Mouse (Mus musculus) heart, embryonic 11.5 days (tissue): ENCODE measurements around the gene Olfr624. TPM values are rescaled to one million over a fixed set of nuclear protein-coding genes. Genes with fewer than 3 reads are reported as not detected.
"Not testable (repeated sequence)": the region's sequence is repeated elsewhere in the genome, so short reads cannot be mapped to it uniquely, and the experiment has no call there.

ENCODE experiments used
- ATAC-seq: fragments of 200-750 bp; cut with Nextera tagmentation; replicated peaks from 2 replicates; pipeline ENCODE4 v1.8.0; 2017; ENCODE audit warnings: moderate library complexity; ENCODE audit not compliant: insufficient number of reproducible peaks, low FRiP score, low TSS enrichment
- H3K27ac ChIP-seq: fragments of 300-500 bp; sonication (generic); 2 replicates; pipeline ENCODE4 v1.5.1; 2014; ENCODE audit warnings: mild to moderate bottlenecking, low read depth, low read length
- H3K27me3 ChIP-seq: fragments of 300-500 bp; sonication (generic); 2 replicates; pipeline ENCODE4 v1.6.1; 2014; ENCODE audit warnings: mild to moderate bottlenecking, low read length, mixed read lengths; ENCODE audit not compliant: control insufficient read depth, insufficient read depth
- H3K36me3 ChIP-seq: fragments of 300-500 bp; sonication (generic); 2 replicates; pipeline ENCODE4 v1.6.1; 2014; ENCODE audit warnings: mild to moderate bottlenecking, low read length, moderate library complexity, mixed read lengths; ENCODE audit not compliant: control insufficient read depth, insufficient read depth
- H3K4me1 ChIP-seq: fragments of 300-500 bp; sonication (generic); 2 replicates; pipeline ENCODE4 v1.6.1; 2014; ENCODE audit warnings: low read length; ENCODE audit not compliant: control insufficient read depth, insufficient read depth
- H3K4me2 ChIP-seq: fragments of 300-500 bp; sonication (generic); 2 replicates; pipeline ENCODE4 v1.6.1; 2014; ENCODE audit warnings: mild to moderate bottlenecking, moderate library complexity
- H3K4me3 ChIP-seq: fragments of 300-500 bp; sonication (generic); 2 replicates; pipeline ENCODE4 v1.5.1; 2014; ENCODE audit warnings: low read depth, low read length
- H3K9ac ChIP-seq: fragments of 300-500 bp; sonication (generic); 2 replicates; pipeline ENCODE4 v1.6.1; 2014; ENCODE audit warnings: mild to moderate bottlenecking, low read depth, low read length, moderate library complexity
- H3K9me3 ChIP-seq: fragments of 300-500 bp; sonication (generic); replicated peaks from 2 replicates; pipeline ENCODE4 v1.6.1; 2016; ENCODE audit warnings: low read length; ENCODE audit not compliant: control insufficient read depth
- WGBS: fragments of 180-500 bp; shearing (Covaris S2); extraction: QIAGEN DNeasy Blood & Tissue Kit; methylation state at CpG from one replicate; pipeline ENCODE4 v1.1.7; 2014; ENCODE audit not compliant: insufficient replicate concordance; 5-methylcytosine and 5-hydroxymethylcytosine counted together
- polyA plus RNA-seq: library from polyadenylated mRNA; unstranded; fragments of >200 nt; fragmentation: Nextera tagmentation; extraction: Ambion mirVana; gene quantifications from 2 replicates; pipeline ENCODE4 v1.2.1, GENCODE M21; 2014

Olfr624 gene
- 0.03 TPM in 1 of 2 replicates, not detected in the other for polyA plus RNA-seq

DNA sequence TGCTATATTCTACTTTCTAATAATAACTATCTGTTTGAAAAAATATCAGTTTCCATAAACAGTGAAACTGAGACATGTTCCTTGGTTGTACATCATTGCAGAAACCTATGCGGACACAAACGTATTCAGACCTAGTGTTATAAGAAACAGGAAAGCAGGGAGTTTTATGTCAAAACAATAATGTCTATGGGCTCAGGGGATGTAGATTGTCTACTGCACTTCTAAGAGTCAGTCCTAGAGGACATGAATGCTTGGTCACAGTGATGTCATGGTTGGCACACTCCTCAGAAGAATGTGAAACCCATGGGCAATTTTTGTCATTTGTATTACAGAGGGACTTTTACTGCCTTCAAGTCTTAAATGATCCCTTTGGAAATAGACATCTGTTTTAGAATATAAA, at the start of gene Olfr624:
Gene Olfr624, minus strand, starts transcription at position 101 of the 400 bp plus-strand sequence.
- no peak for ATAC-seq
- Histone ChIP-seq H3K27ac (no peak within 1 kb of the TSS), H3K9me3 (no peaks in the 10 kb centered on the region), H3K4me3 (no peak within 1 kb of the TSS), H3K9ac (no peak within 1 kb of the TSS), H3K4me2 (no peak within 1 kb of the TSS), H3K27me3 (no peaks in the 10 kb centered on the region), H3K36me3 (no peaks in the 10 kb centered on the region), H3K4me1 (no peaks in the 10 kb centered on the region)
- WGBS = 79% methylated on average over 2 of the region's 2 CpGs

DNA sequence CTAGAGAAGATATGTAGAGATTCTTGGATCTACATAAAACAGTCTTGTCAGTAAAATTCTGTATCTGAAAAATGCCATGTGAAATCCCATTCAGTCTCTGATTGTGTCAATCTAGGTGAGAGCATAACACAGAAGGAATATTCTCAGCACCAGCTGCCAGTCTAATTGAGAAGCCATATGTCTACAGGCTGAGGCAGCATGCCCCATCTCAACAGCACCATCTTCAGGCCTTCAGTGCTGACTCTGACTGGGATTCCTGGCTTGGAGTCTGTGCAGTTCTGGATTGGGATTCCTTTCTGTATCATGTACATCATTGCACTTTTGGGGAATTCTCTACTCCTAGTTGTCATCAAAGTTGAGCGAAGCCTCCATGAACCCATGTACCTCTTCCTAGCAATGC, 45.4 kb upstream of the Olfr624 start:
- not testable (repeated sequence) for H3K4me2 ChIP-seq, H3K36me3 ChIP-seq, H3K9me3 ChIP-seq, ATAC-seq, H3K4me3 ChIP-seq, H3K4me1 ChIP-seq, H3K9ac ChIP-seq, H3K27me3 ChIP-seq, H3K27ac ChIP-seq
- WGBS = 94% methylated on average over 1 of the region's 1 CpGs

DNA sequence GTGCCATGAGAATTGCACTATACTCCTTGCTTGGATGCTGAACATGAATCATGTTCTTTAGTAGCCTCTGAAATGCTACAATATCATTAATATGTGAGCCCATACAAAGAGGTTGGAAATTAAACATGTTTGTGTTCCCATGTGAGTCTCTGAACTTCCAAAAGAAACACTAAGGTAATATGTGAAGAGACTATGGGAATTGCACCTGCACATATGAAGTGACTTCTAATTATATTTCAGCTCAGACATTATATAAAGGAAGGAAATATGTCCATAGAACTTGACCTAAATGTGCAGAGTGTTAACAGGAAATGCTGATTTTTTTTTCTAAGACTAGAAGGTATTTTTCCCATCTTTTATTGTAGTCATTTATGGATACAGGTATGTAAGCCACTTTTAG, 43.4 kb upstream of the Olfr624 start, which contains the start of gene Olfr243:
Gene Olfr243, plus strand, starts transcription at position 301 of the 400 bp plus-strand sequence.
- Histone ChIP-seq H3K27ac (no peak within 1 kb of the TSS), H3K9ac (no peak within 1 kb of the TSS), H3K9me3 (no peaks in the 10 kb centered on the region), H3K4me1 (no peaks in the 10 kb centered on the region), H3K36me3 (no peaks in the 10 kb centered on the region), H3K4me3 (no peak within 1 kb of the TSS), H3K4me2 (no peak within 1 kb of the TSS), H3K27me3 (no peaks in the 10 kb centered on the region)
- no peak for ATAC-seq

DNA sequence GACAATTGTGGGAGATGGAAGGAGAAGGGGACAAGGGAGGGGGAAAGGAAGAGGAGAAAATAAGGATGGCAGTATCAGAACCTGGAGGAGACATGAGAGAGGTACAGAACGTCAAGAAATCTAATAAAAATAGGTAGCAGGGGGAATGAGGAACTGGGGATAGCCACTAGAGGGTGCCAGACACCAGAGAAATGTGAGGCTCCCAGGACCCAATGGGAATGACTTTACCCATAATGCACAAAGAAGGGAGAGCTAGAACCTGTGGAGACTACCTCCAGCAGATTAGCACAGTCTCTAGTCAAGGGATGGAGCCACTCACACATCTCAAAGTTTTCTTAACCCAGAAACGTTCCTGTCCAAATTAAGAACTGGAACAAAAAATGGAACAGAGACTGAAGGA, 41.0 kb upstream of the Olfr624 start:
- Histone ChIP-seq H3K9me3 (no peaks in the 10 kb centered on the region), H3K4me2 (no peak overlapping the region), H3K27me3 (no peaks in the 10 kb centered on the region), H3K36me3 (no peaks in the 10 kb centered on the region), H3K4me3 (no peak overlapping the region), H3K27ac (no peak overlapping the region), H3K4me1 (no peaks in the 10 kb centered on the region), H3K9ac (no peak overlapping the region)
- no peak for ATAC-seq
- 28% methylated on average over 2 of the region's 2 CpGs for WGBS

DNA sequence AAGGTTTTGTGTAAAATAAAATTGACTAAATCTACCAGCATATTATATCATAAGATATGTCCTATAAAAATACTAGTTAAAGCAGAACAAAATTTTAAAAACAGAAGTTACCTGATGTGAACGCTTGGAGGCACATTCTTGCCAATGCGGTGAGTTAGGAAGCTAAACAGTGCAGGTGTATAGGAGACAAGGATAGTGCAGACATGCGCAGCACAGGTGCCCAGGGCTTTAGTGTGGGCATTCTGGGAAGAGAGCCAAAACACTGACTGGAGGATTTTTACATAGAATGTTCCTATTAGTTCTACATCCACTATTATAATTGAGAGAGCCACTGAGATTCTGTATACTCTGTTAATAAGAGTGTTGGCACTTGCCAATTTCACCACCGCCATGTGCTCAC, 28.5 kb upstream of the Olfr624 start:
- no peak for ATAC-seq
- Histone ChIP-seq H3K4me1 (no peaks in the 10 kb centered on the region), H3K4me2 (no peak overlapping the region), H3K9me3 (no peaks in the 10 kb centered on the region), H3K27ac (no peak overlapping the region), H3K4me3 (no peak overlapping the region), H3K36me3 (no peaks in the 10 kb centered on the region), H3K27me3 (no peaks in the 10 kb centered on the region), H3K9ac (no peak overlapping the region)
- 83% methylated on average over 4 of the region's 4 CpGs for WGBS

DNA sequence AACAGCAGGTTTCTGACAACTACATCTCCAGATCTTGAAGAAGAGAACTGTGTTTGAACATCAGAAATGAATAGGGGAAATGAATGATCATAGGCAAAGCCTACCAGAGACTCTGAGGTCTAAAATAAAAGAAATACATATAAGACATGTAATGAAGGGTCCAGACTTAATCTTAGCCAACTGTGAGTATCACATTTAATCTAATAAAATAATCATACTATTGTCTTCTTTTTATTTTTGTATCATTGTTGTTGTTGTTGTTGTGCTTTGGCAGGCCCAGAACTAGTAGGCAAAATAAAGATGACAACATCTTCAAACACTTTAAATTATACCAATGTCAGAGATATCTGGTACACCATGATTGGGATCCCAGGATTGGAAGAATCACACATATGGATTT, 11.4 kb upstream of the Olfr624 start, which contains the start of gene Olfr625-ps1:
Gene Olfr625-ps1, plus strand, starts transcription at position 301 of the 400 bp plus-strand sequence.
- no peak within 1 kb of the TSS for H3K4me2 ChIP-seq
- no peaks in the 10 kb centered on the region for H3K9me3 ChIP-seq
- ATAC-seq = no peak
- no peak within 1 kb of the TSS for H3K9ac ChIP-seq
- no peaks in the 10 kb centered on the region for H3K36me3 ChIP-seq
- H3K4me3 ChIP-seq = no peak within 1 kb of the TSS
- H3K27me3 ChIP-seq = no peaks in the 10 kb centered on the region
- no peak within 1 kb of the TSS for H3K27ac ChIP-seq
- H3K4me1 ChIP-seq = no peaks in the 10 kb centered on the region

DNA sequence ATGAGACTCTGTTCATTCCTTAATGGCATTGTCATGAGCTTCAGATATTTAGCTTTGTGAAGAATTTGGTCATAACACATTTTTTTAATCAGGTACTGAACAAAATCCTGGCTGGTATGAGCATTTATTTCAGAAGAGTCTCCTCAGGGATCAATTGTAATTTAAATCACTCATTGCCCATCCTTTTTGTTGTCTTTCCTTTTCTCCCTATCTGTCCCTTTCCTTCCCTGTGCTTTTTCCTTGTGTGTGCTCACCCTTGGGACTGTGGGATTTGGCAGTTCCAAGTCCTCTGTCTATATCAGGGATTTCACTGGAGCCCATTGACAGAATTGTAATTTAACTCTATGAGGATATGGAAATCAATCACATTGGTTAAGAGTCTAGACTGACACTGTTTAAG, 7.4 kb downstream of the Olfr624 start, which contains the start of gene Olfr623:
Gene Olfr623, minus strand, starts transcription at position 101 of the 400 bp plus-strand sequence.
- ATAC-seq = no peak
- H3K36me3 ChIP-seq = no peaks in the 10 kb centered on the region
- H3K4me2 ChIP-seq = no peak within 1 kb of the TSS
- no peaks in the 10 kb centered on the region for H3K27me3 ChIP-seq
- H3K9ac ChIP-seq = no peak within 1 kb of the TSS
- H3K4me3 ChIP-seq = no peak within 1 kb of the TSS
- no peaks in the 10 kb centered on the region for H3K9me3 ChIP-seq
- H3K4me1 ChIP-seq = no peaks in the 10 kb centered on the region
- H3K27ac ChIP-seq = no peak within 1 kb of the TSS

DNA sequence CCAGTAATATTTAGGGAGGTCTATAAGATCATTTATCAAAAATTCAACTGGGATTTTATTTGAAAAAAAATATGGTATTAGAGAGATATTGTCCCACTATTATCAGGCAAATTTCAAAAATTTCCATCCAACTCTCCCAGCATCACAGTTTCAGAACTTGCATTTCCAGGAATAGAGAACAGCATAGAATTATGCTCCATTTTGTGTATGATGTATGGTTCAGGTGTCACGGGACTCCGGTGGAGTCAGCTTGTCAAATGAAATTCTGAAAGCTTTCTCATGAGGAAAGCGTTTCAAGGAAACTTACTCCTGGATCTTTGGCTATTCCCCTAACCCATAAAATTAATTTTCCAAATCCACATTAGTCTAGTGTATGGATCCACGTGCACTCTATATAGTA, 26.9 kb downstream of the Olfr624 start:
- Histone ChIP-seq H3K4me3 (no peak overlapping the region), H3K4me2 (no peak overlapping the region), H3K27me3 (no peaks in the 10 kb centered on the region), H3K4me1 (no peaks in the 10 kb centered on the region), H3K36me3 (no peaks in the 10 kb centered on the region), H3K9me3 (no peaks in the 10 kb centered on the region), H3K9ac (no peak overlapping the region), H3K27ac (no peak overlapping the region)
- WGBS = 79% methylated on average over 4 of the region's 4 CpGs
- no peak for ATAC-seq

DNA sequence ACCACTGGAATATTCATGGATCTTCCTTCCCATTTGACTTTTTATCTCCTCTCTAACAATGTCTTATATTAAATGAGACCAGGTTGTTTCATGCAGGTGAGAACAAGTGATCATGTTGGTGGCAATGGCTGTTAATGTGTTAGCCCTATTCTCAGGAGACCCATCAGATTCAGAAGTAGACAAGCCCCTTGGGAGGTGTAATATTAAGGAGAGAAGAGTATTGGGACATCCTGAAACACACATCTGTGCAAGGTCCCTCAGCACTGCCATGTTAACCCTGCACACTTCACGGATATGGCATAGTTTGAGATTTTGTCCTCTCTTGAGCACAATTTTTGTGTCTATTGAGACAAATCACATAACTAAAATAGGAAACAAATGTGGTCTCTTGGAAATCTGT, 28.4 kb downstream of the Olfr624 start, which contains the start of gene Olfr622:
Gene Olfr622, minus strand, starts transcription at position 101 of the 400 bp plus-strand sequence.
- Histone ChIP-seq H3K9me3 (no peaks in the 10 kb centered on the region), H3K4me3 (no peak within 1 kb of the TSS), H3K27ac (no peak within 1 kb of the TSS), H3K27me3 (no peaks in the 10 kb centered on the region), H3K36me3 (no peaks in the 10 kb centered on the region), H3K9ac (no peak within 1 kb of the TSS), H3K4me2 (no peak within 1 kb of the TSS), H3K4me1 (no peaks in the 10 kb centered on the region)
- 78% methylated on average over 1 of the region's 1 CpGs for WGBS
- no peak for ATAC-seq
